Mouse (Mus musculus) olfactory bulb, adult 2 months (tissue): ENCODE results near the gene Vmn2r70.

Source experiments
- CTCF ChIP-seq: fragments of 200-500 bp; IDR thresholded peaks from 2 replicates; pipeline ENCODE4 v1.5.1; 2012; ENCODE audit warnings: low read depth, mild to moderate bottlenecking, low read length, moderate library complexity; ENCODE audit not compliant: insufficient read depth
- POLR2A ChIP-seq: fragments of 200-500 bp; IDR thresholded peaks from 2 replicates; pipeline ENCODE4 v1.6.1; 2012; ENCODE audit warnings: mild to moderate bottlenecking, low read depth, low read length, moderate library complexity; ENCODE audit not compliant: insufficient read depth

GRCm38 (mm10) chr7:85569092-85569491 lies at the start of gene Vmn2r70:
- TF ChIP-seq POLR2A (no peak), CTCF (no peak)
